Mouse (Mus musculus) midbrain, embryonic 14.5 days (tissue): Measurements from ENCODE around the gene Apeh. TPM values are rescaled to one million over a fixed set of nuclear protein-coding genes. Genes with fewer than 3 reads are reported as not detected.

Experiments used
- ATAC-seq: fragments of 200-750 bp; cut with Nextera tagmentation; 2 replicates; pipeline ENCODE4 v1.8.0; 2017; ENCODE audit warnings: moderate number of reproducible peaks, moderate library complexity; ENCODE audit not compliant: low FRiP score, low TSS enrichment
- DNase-seq: peaks from one replicate; pipeline ENCODE4 v3.0.0-alpha.2; 2015
- H3K27ac ChIP-seq: fragments of 300-500 bp; sonication (generic); replicated peaks from 2 replicates; pipeline ENCODE4 v1.5.1; 2014; ENCODE audit warnings: mild to moderate bottlenecking, low read depth, low read length, moderate library complexity
- H3K27me3 ChIP-seq: fragments of 300-500 bp; sonication (generic); 2 replicates; pipeline ENCODE4 v1.6.1; 2014; ENCODE audit warnings: low read length, control low read depth, mixed read lengths; ENCODE audit not compliant: control insufficient read depth, insufficient read depth
- H3K36me3 ChIP-seq: fragments of 300-500 bp; sonication (generic); 2 replicates; pipeline ENCODE4 v1.6.1; 2014; ENCODE audit warnings: low read length, control low read depth; ENCODE audit not compliant: control insufficient read depth, insufficient read depth
- H3K4me1 ChIP-seq: fragments of 300-500 bp; sonication (generic); 2 replicates; pipeline ENCODE4 v1.6.1; 2014; ENCODE audit warnings: mild to moderate bottlenecking, antibody characterized with exemption, low read length, control low read depth; ENCODE audit not compliant: control insufficient read depth, insufficient read depth
- H3K4me2 ChIP-seq: fragments of 300-500 bp; sonication (generic); 2 replicates; pipeline ENCODE4 v1.6.1; 2014; ENCODE audit warnings: mild to moderate bottlenecking, low read length, moderate library complexity
- H3K4me3 ChIP-seq: fragments of 300-500 bp; sonication (generic); replicated peaks from 2 replicates; pipeline ENCODE4 v1.5.1; 2014; ENCODE audit warnings: low read depth, low read length
- H3K9ac ChIP-seq: fragments of 300-500 bp; sonication (generic); replicated peaks from 2 replicates; pipeline ENCODE4 v1.6.1; 2014; ENCODE audit warnings: mild to moderate bottlenecking, low read length, moderate library complexity
- H3K9me3 ChIP-seq: fragments of 300-500 bp; sonication (generic); 2 replicates; pipeline ENCODE4 v1.6.1; 2016; ENCODE audit warnings: low read length, control low read depth, mixed read lengths; ENCODE audit not compliant: control insufficient read depth
- WGBS: fragments of 180-500 bp; shearing (Covaris S2); extraction: QIAGEN DNeasy Blood & Tissue Kit; methylation state at CpG from one replicate; pipeline ENCODE4 v1.1.7; 2014; 5-methylcytosine and 5-hydroxymethylcytosine counted together
- polyA plus RNA-seq: library from polyadenylated mRNA; unstranded; fragments of >200 nt; fragmentation: Nextera tagmentation; extraction: Ambion mirVana; gene quantifications from 2 replicates; pipeline ENCODE4 v1.2.1, GENCODE M21; 2014

The Apeh gene
- polyA plus RNA-seq, 1 experiment from 2014 or later = 43.8 TPM

DNA sequence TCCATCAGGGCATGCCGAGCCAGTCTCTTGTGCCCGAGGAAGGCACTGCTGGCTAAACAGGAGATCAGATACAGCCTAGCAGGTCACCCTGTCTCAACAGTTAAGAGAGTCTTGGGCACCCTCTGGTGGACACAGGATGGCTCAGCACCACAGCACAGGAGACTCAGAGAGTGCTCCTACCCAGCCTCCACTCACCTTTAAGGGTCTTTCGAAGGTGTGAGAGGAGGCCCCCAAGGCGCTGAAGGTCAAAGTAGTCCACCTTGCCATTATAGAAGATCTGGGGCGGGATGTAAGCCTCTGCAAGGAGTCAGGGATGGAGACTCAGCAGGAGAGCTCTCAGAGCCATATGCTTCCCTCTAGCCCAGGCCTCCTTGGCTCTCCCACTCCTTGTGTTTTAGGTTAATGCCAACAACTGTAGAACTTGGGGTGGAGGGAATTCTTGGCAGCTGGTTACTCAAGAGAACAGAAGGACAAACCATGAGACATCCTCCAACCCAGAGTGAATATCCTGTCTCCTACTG, 28.9 kb downstream of the Apeh start:
- Histone ChIP-seq H3K27me3 (no peaks in the 10 kb centered on the region), H3K4me1 (no peaks in the 10 kb centered on the region), H3K9me3 (no peaks in the 10 kb centered on the region), H3K4me3 (no peak overlapping the region), H3K9ac (no peak overlapping the region), H3K27ac (no peak overlapping the region), H3K36me3 (peaks cover 59% of the 10 kb centered on the region), H3K4me2 (no peak overlapping the region)
- ATAC-seq (peak; percentile 62; the same call in 1 of the 2 replicates), DNase-seq (peak; percentile 84)
- WGBS = 54% methylated on average over 5 of the region's 5 CpGs

DNA sequence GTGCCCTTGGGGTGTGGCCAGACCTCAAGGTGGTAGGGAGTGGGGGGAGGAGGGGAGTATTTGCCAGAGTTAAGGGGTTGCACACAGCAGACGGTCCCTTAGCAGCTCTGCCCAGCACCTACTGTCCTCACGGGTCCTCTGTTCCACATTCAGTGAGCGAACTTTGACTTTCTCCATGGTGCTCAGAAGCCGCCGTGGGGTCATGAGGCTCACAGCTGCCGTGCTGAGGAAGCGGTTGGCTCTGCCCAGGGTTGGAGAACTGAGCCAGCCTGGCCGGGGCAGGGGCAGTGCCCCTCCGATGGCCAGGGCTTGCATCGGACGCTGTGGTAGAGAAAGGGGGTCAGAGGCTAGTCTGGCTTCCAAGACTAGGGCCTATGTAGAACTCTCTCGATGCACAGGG, 31.0 kb downstream of the Apeh start:
- 90% methylated on average over 12 of the region's 12 CpGs for WGBS

DNA sequence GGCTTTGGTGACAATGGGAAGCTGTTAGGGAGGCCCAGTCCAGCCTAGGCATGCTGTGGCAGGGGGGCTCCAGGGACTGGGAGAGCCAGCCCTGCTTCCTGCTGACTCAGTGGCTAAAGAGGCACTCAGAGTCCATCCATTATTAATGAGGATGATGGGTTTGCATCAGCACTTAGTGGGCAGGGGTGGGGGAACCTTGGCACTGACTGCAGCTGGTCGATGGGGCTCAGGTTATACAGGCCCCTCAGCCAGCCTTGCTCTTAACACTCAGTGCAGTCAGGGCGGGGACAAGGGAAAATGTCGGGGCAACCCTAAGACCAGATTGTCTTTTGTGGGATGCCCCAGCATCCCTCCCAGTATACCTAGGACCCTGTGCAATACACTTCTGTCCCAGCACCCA, 32.3 kb downstream of the Apeh start:
- peaks cover 70% of the 10 kb centered on the region for H3K36me3 ChIP-seq
- H3K9me3 ChIP-seq = no peaks in the 10 kb centered on the region
- no peak overlapping the region for H3K4me2 ChIP-seq
- H3K4me1 ChIP-seq = no peaks in the 10 kb centered on the region
- no peak overlapping the region for H3K27ac ChIP-seq
- H3K27me3 ChIP-seq = no peaks in the 10 kb centered on the region
- H3K4me3 ChIP-seq = no peak overlapping the region
- no peak for ATAC-seq
- H3K9ac ChIP-seq = no peak overlapping the region
- no peak for DNase-seq
- WGBS = 77% methylated on average over 3 of the region's 3 CpGs

More for the DNA sequence above, 31.0 kb downstream of the Apeh start:
- no peaks in the 10 kb centered on the region for H3K27me3 ChIP-seq
- no peaks in the 10 kb centered on the region for H3K9me3 ChIP-seq
- H3K4me2 ChIP-seq = no peak overlapping the region
- no peak for DNase-seq
- H3K36me3 ChIP-seq = peaks cover 59% of the 10 kb centered on the region
- no peaks in the 10 kb centered on the region for H3K4me1 ChIP-seq
- H3K9ac ChIP-seq = no peak overlapping the region
- no peak overlapping the region for H3K27ac ChIP-seq
- ATAC-seq = no peak
- no peak overlapping the region for H3K4me3 ChIP-seq

DNA sequence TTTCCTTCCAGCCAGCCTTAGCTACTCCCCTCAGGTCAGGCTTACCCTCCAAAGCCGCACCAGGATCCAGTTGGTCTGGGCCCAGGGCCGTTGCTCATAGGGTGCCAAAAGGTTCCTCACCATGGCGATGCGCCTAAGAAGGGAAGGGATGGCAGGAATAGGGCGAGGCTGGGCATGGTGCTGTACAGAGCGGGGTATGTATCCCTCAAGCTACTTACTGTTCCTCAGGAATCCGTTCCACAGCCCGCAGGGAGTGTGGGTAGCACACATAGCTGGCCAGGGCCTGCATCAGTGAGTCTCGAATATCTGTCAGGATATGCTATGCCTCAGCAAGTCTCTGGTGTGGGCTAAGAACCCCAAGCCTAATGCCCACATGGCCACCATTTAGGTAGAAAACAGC, 36.1 kb downstream of the Apeh start:
- no peaks in the 10 kb centered on the region for H3K27me3 ChIP-seq
- H3K4me1 ChIP-seq = no peaks in the 10 kb centered on the region
- no peak for DNase-seq
- no peak overlapping the region for H3K27ac ChIP-seq
- WGBS = 98% methylated on average over 9 of the region's 9 CpGs
- no peaks in the 10 kb centered on the region for H3K9me3 ChIP-seq
- no peak for ATAC-seq
- H3K36me3 ChIP-seq = peaks cover 91% of the 10 kb centered on the region
- H3K4me3 ChIP-seq = no peak overlapping the region
- no peak overlapping the region for H3K4me2 ChIP-seq
- no peak overlapping the region for H3K9ac ChIP-seq

DNA sequence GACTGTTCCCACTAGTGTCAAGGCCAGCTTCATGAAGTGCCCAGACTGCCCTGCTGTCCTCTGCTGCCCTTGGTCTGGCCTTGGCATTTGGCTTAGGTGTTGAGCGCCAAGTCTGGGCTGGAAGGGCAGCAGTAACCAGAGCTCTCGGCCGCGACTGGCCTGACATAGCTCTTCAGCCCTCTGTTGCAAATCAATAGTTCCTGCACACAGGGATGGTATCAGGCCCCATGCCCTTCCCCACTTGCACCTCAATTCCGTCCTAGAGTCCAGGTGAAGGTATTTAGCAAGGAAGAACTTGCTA, 37.2 kb downstream of the Apeh start:
- Histone ChIP-seq H3K4me2 (no peak overlapping the region), H3K36me3 (peaks cover 81% of the 10 kb centered on the region), H3K9me3 (no peaks in the 10 kb centered on the region), H3K9ac (no peak overlapping the region), H3K4me1 (no peaks in the 10 kb centered on the region), H3K27ac (no peak overlapping the region), H3K4me3 (no peak overlapping the region), H3K27me3 (no peaks in the 10 kb centered on the region)
- DNase-seq (no peak), ATAC-seq (no peak)
- 91% methylated on average over 5 of the region's 5 CpGs for WGBS

DNA sequence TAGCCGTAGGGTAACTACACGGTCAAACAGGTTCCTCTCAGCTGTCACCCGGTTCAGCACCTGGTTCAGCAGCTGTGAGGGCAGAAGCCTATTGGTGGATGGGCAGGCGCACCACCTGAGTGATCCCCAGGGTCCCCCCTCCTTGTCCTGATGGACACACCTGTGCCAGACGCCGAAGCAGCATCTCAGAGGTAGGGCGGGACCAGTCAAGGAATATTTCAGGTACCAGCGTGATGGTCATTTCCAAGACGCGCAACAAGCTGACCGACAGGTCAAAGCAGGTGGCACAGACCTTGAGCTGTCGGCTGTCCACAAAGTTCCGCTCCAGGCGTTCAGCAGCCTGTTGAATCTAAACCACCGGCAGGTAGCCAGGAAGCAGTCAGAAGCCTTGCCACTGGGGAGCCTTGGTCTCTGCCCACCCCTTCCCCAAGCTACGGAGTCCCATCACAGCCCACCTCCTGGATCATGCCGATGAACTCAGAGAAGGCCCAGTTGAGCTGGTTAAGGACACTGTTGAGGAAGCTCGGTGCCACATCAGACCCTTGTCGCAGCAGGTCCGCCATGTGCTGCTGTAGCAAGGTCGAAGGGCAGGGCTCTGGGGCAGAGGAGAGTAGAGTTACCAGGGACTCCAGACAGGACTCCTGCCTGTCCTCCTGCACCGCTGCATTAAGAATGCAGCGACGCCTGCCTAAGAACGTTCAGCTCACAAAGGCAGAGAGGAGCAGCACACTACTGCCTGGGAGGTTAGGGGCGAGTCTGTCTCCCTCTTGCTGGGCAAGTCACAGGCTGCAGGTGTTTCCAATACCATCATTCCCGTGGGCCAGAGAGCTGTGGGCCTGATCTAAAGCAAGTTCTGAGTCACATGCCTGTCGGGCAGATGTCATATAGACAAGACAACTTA, 37.8 kb downstream of the Apeh start:
- no peak overlapping the region for H3K9ac ChIP-seq
- 80% methylated on average over 28 of the region's 28 CpGs for WGBS
- H3K9me3 ChIP-seq = no peaks in the 10 kb centered on the region
- H3K27ac ChIP-seq = no peak overlapping the region
- no peak overlapping the region for H3K4me3 ChIP-seq
- no peaks in the 10 kb centered on the region for H3K27me3 ChIP-seq
- no peaks in the 10 kb centered on the region for H3K4me1 ChIP-seq
- H3K4me2 ChIP-seq = no peak overlapping the region
- H3K36me3 ChIP-seq = peaks cover 81% of the 10 kb centered on the region
- no peak for ATAC-seq
- DNase-seq = no peak

DNA sequence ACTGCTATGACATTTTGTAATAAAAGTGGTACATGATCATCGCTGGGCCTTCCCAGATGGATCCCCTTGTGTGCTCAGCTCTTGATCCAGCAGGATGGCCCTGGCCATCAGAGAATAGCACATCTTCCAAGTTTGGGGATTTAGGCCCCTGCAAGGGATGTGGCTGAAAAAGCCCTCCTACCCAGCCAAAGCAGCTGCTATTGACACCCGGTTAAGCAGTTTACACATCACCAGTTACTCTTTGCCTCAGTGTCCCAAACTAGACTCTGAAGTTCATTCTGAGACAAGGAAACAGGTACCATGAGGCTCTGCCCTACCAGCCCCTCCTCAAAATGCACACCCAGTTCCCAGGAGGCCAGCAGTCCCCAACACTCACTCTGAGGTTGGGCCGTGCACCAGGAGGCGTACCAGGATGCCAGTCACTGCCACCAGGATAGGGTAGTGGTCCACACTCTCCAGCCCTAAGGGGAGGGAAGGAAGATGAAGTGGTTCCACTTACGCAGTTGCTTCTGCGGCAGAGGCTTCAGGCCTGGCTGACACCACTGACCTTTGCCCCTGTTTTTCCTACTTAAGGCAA, 38.7 kb downstream of the Apeh start:
- Histone ChIP-seq H3K4me3 (no peak overlapping the region), H3K9me3 (no peaks in the 10 kb centered on the region), H3K27me3 (no peaks in the 10 kb centered on the region), H3K27ac (no peak overlapping the region), H3K4me1 (no peaks in the 10 kb centered on the region), H3K9ac (no peak overlapping the region), H3K4me2 (no peak overlapping the region), H3K36me3 (peaks cover 82% of the 10 kb centered on the region)
- WGBS = 93% methylated on average over 6 of the region's 6 CpGs
- no peak for ATAC-seq
- no peak for DNase-seq

DNA sequence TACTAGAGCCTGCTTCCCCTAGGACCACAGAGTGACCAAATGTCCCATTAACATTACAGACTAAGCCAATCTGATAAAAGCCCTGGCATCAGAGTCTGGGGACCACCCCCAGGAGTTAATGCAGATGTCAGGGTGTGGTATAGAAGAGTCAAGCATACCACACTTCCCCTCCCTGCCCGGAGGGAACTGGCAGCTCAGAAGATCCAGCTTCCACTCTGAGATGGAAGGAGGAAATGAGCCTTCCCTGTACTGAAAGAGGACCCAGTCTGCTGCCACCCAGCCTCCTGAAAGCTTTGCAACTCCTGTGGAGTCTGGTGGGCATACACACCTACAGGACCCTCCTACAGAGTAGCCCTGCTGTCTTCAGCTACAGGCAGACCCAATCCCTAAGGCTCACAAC, 39.3 kb downstream of the Apeh start:
- H3K36me3 ChIP-seq = peaks cover 87% of the 10 kb centered on the region
- no peak overlapping the region for H3K27ac ChIP-seq
- H3K4me2 ChIP-seq = no peak overlapping the region
- H3K4me3 ChIP-seq = no peak overlapping the region
- H3K27me3 ChIP-seq = no peaks in the 10 kb centered on the region
- H3K4me1 ChIP-seq = no peaks in the 10 kb centered on the region
- no peak for DNase-seq
- no peaks in the 10 kb centered on the region for H3K9me3 ChIP-seq
- 95% methylated on average over 1 of the region's 1 CpGs for WGBS
- ATAC-seq = no peak
- no peak overlapping the region for H3K9ac ChIP-seq
